Mouse (Mus musculus) urinary bladder, adult 2 months (tissue): ENCODE measurements around the gene Rasgrp2. TPM values are rescaled to one million over a fixed set of nuclear protein-coding genes. Genes with fewer than 3 reads are reported as not detected.

Experiments used
- DNase-seq: peaks from one replicate; pipeline ENCODE4 v3.0.0; 2022; ENCODE audit warnings: low spot score
- polyA plus RNA-seq: library from polyadenylated mRNA; depleted of rRNA; stranded (reverse); fragments of >200 nt; gene quantifications from 2 replicates; pipeline ENCODE4 v1.2.3, GENCODE M21; 2012

Gene Rasgrp2
- polyA plus RNA-seq, 1 experiment = 106 TPM

DNA sequence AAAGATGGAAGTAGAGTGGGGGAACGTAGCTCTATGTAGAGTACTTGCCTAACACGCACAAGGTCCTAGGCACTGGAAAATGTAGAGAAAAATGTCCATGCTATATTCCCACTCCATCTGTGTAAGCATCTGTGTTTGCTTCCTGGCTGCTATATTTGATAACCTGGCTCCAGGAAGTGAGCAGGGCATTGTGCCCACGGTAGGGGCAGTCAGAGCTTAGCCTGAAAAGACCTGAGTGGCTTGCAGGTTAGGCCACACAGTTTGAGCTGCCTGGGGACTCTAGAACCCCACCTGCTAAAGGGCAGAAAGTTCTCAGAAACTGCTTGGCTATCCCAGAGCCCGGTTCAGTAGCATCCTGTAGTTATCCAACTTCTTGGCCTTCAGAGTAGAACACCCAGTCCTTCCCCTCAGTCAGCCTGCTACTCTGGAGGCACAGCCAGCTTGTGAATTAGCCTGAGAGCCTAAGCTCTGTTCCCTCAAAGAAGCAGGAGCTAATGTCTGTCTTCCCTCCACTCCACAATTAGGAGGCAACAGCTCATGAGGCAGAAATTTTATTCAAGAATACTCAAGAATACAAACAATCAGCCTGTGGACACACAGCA, 16.7 kb upstream of the Rasgrp2 start:
- no peak for DNase-seq

GRCm38 (mm10) chr19:6383470-6383869, 15.7 kb upstream of the Rasgrp2 start:
- no peak for DNase-seq

DNA sequence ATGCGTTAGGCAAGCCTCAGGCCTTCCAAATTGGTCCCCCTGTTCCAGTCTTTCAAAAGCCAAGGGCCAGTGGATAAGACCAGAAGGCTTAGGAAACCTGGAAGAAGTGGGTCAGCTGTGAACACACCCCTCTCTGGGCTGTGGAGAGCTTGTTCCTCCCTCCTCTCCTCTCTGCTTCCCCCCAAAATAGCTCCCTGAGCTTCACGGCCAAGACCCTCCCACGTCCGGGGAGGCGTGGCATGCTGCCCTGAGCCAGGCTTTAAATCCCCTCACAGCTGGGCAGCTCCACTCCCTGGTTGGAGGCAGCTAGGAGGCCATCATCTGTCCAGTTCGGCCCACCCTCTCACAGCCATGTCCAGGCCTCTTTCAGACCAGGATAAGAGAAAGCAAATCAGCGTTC, 15.0 kb upstream of the Rasgrp2 start, which contains the start of gene Pygm:
Gene Pygm, plus strand, starts transcription at position 272 of the 400 bp plus-strand sequence.
- no peak for DNase-seq

DNA sequence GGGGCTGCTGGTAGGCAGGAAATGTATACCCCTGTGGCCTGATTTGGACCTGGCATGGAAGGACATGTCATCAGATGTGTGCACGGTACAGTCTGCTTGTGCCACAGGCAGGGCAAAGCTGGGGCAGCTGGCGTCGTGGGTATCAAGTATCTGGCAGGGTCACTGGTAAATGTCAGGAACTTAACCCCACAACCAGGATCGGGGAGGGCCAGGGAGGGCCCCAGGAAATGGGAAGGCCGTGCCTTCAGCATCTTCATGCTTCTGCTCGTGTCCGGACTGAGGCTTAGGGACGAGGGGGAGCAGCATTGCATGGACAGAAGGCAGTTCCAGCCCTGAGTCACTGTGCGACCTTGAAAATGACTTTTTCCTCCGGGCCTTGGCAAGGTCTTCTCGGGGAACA, 14.2 kb upstream of the Rasgrp2 start:
- no peak for DNase-seq

GRCm38 (mm10) chr19:6385419-6385818, 13.7 kb upstream of the Rasgrp2 start:
- no peak for DNase-seq

- DNase-seq = no peak
Measured at GRCm38 (mm10) chr19:6385821-6386220, 13.3 kb upstream of the Rasgrp2 start.

GRCm38 (mm10) chr19:6386234-6386633, 12.9 kb upstream of the Rasgrp2 start:
- no peak for DNase-seq

GRCm38 (mm10) chr19:6388006-6388405, 11.1 kb upstream of the Rasgrp2 start:
- no peak for DNase-seq

GRCm38 (mm10) chr19:6389803-6390202, 9.3 kb upstream of the Rasgrp2 start:
- no peak for DNase-seq

DNA sequence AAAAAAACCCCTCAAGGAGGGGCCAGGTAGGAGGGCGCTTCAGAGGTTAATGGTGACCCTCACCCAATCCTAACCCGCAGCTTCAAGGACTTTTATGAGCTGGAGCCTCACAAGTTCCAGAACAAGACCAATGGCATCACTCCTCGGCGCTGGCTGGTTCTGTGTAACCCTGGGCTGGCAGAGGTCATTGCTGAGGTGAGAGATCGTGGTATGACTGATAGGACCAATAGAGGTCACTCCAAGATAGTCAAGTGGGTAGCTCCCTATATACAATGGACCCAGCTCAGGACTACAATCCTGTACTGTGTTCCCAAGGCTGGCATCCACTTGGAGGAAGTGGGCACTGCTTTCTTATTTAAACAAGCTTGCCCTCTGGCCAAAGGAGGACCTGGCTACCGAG, 8.9 kb upstream of the Rasgrp2 start:
- DNase-seq = no peak

- no peak for DNase-seq
Measured at GRCm38 (mm10) chr19:6392743-6393393, 6.3 kb upstream of the Rasgrp2 start.

DNA sequence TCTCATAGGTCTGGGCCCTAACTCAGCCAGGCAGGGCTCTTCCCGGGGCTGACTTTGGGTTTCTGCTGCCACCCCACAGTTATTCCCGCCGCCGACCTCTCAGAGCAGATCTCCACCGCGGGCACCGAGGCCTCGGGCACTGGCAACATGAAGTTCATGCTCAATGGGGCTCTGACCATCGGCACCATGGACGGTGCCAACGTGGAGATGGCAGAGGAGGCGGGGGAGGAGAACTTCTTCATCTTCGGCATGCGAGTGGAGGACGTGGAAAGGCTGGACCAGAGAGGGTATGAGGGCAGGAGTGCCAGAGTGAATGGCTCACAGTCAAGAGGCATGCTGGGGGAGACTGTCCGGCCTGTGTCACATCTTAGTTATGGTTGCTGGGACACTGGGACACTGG, 5.5 kb upstream of the Rasgrp2 start:
- DNase-seq = no peak

DNA sequence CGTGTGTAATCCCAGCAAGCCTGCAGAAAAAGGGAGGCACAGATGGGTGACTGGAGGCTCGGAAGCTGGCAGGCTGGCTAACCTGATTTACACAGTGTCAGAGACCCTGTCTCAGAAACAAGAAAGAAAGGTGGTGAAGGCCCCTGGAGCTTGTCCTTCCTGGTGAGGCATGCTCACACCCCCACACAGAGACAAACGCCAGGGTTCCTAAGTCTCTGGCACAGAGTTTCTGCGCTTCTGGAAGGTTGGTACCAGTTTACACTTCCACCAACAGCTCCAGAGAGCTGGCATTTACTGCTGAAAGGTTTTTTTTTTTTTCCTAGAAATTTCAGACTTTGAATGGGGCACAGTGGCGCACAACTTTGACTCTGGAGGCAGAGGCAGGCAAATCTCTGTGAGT, 2.9 kb upstream of the Rasgrp2 start:
- DNase-seq = no peak

DNA sequence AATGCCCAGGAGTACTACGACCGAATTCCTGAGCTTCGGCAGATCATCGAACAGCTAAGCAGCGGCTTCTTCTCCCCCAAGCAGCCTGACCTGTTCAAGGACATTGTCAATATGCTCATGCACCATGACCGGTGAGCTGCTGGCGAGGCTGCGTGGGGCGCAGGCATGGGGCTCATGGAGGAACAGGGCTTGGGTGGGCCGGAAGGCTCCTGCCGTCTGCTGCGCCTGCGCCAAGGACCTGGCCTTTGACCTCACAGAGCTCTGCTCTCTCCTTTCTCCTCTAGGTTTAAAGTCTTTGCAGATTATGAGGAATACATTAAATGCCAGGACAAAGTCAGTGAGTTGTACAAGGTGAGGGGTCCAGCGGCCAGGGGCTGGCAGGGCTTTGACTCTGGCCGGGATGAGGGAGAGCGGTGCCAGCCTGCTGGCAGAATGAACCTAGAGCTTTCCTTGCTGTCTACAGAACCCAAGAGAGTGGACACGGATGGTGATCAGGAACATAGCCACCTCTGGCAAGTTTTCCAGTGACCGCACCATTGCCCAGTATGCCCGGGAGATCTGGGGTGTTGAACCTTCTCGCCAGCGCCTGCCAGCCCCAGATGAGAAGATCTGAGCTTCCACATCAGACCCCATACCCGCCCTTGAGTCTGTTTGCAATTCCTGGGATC, 1.4 kb upstream of the Rasgrp2 start:
- DNase-seq = no peak

- no peak for DNase-seq
Measured at GRCm38 (mm10) chr19:6398447-6399284, 474 bp upstream of the Rasgrp2 start.

GRCm38 (mm10) chr19:6400096-6401086, 1.3 kb downstream of the Rasgrp2 start:
- DNase-seq = no peak

GRCm38 (mm10) chr19:6401131-6401815, 2.1 kb downstream of the Rasgrp2 start:
- DNase-seq = peak; percentile 77

DNA sequence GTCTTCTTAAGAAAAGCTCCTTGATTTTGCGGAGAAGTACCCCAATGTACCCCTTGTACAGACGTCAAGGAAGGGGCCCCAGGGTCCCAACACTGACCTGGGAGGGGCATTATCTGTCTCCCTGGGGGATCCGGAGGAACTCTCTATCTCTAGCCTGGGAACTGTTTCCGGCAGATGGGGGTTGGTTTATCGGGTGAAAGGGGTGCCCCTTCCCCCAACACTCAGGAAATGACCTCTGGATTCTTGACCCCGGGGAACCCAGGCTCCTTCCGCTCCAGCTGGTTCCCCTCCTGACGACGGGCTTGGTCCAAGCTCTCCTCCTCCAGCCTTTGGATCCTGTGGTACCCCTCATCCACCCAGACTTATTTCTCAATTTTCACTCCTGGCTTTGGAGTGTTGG, 2.8 kb downstream of the Rasgrp2 start:
- no peak for DNase-seq

- DNase-seq = no peak
Measured at GRCm38 (mm10) chr19:6403869-6404268, 4.7 kb downstream of the Rasgrp2 start.

GRCm38 (mm10) chr19:6405433-6405832, 6.3 kb downstream of the Rasgrp2 start:
- no peak for DNase-seq
